Comparison of ENCODE assay signal across 29 mouse cellular contexts in the genomic region with DNA sequence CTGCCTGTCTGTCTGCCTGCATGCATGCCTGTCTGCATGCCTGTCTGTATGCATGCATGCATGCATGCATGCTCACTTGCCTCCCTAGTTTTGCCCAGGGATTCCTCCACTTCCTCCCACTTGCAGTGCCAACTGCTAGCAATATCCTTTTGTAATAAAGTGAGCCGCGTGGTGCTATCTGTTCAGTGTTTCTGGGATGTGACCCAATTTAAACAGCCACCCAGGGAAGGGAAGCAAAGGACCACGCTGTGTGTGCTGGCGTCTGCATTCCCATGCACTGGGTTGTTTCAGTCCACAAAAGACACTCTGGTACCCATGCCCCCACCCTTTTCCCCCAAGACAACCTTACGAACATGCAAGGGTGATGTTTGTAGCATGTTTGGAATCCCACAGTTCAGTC. TPM values are rescaled to one million over a fixed set of nuclear protein-coding genes. Genes with fewer than 3 reads are reported as not detected.
A peak's percentile ranks its signal among the peaks of the same experiment; 100 is the strongest.
DNase-seq lines count a peak whose midpoint lies in the region; ATAC-seq and TF ChIP-seq lines count a peak whose summit lies in the region.
"Had no signal": no experiment of that assay in that cellular context is flagged by ENCODE, and none has a peak within 500 bp of the region (broad histone marks: within the 10 kb centered on the region; RNA-seq: fewer than 3 reads in every experiment).

No protein-coding gene starts in this region.

- no peaks in the 10 kb centered on the region for H3K36me3 ChIP-seq in neural tube, embryonic 15.5 days
- H3K36me3 ChIP-seq: kidney, embryonic 15.5 days; midbrain, embryonic 13.5 days; neural tube, embryonic 12.5 days had no signal

- H3K9ac ChIP-seq in neural tube, embryonic 15.5 days (replicated peaks): no peak overlapping the region
- H3K9ac ChIP-seq: forebrain, embryonic 13.5 days; kidney, embryonic 15.5 days; liver, embryonic 14.5 days; lung, embryonic 14.5 days; midbrain, embryonic 13.5 days; neural tube, embryonic 12.5 days had no signal

- H3K4me3 ChIP-seq in layer of hippocampus, adult 2 months: no peak overlapping the region
- H3K4me3 ChIP-seq in neural tube, embryonic 15.5 days (replicated peaks): no peak overlapping the region
- H3K4me3 ChIP-seq: forebrain, embryonic 13.5 days; gastrocnemius, adult 2 months; kidney, embryonic 15.5 days; midbrain, embryonic 13.5 days; neural tube, embryonic 12.5 days had no signal

- H3K27ac ChIP-seq in layer of hippocampus, adult 2 months: no peak overlapping the region
- H3K27ac ChIP-seq in neural tube, embryonic 15.5 days (replicated peaks): no peak overlapping the region
- H3K27ac ChIP-seq: forebrain, embryonic 13.5 days; gastrocnemius, adult 2 months; kidney, embryonic 15.5 days; liver, embryonic 14.5 days; midbrain, embryonic 13.5 days; neural tube, embryonic 12.5 days had no signal

- TF ChIP-seq CTCF in layer of hippocampus, adult 2 months (conservative IDR thresholded peaks at IDR 0.05): no peak

- no peaks in the 10 kb centered on the region for H3K4me1 ChIP-seq in neural tube, embryonic 15.5 days
- H3K4me1 ChIP-seq: forebrain, embryonic 13.5 days; kidney, embryonic 15.5 days; midbrain, embryonic 13.5 days; neural tube, embryonic 12.5 days had no signal

- ATAC-seq in frontal cortex, adult (ENCODE audit: low TSS enrichment): peak; percentile 79
- ATAC-seq in neural tube, embryonic 15.5 days (ENCODE audit: low FRiP score): 0 out of 2 replicates have a peak, but pooled peaks have one; percentile 57
- ATAC-seq: forebrain, embryonic 13.5 days; midbrain, embryonic 13.5 days had no signal

- H3K9me3 ChIP-seq in neural tube, embryonic 15.5 days (replicated peaks): no peaks in the 10 kb centered on the region
- H3K9me3 ChIP-seq: forebrain, embryonic 13.5 days; kidney, embryonic 15.5 days; midbrain, embryonic 13.5 days; neural tube, embryonic 12.5 days had no signal

- H3K4me2 ChIP-seq in neural tube, embryonic 15.5 days: no peak overlapping the region
- H3K4me2 ChIP-seq: forebrain, embryonic 13.5 days; kidney, embryonic 15.5 days; lung, embryonic 14.5 days; midbrain, embryonic 13.5 days; neural tube, embryonic 12.5 days had no signal

- WGBS in neural tube, embryonic 15.5 days: 52% methylated on average over 5 of the region's 5 CpGs

- no peaks in the 10 kb centered on the region for H3K27me3 ChIP-seq in neural tube, embryonic 15.5 days (replicated peaks)
- H3K27me3 ChIP-seq: forebrain, embryonic 13.5 days; kidney, embryonic 15.5 days; midbrain, embryonic 13.5 days; neural tube, embryonic 12.5 days had no signal

- no peak for DNase-seq in frontal cortex, postnatal 10 days (ENCODE audit: low spot score in 2 of 2)
- peak; percentile 46 to 57 for DNase-seq in layer of hippocampus, adult 2 months (ENCODE audit: low spot score in 2 of 2)
- DNase-seq in layer of hippocampus, postnatal 25 days (ENCODE audit: extremely low spot score in 1 of 2, low spot score in 1 of 2): no peak
- DNase-seq in neural tube, embryonic 10.5 days (ENCODE audit: extremely low spot score, low spot score): no peak
- no peak for DNase-seq in embryo, embryonic 10 days (ENCODE audit: low spot score)
- DNase-seq: adrenal gland, postnatal 14 days; cerebellum, adult 8-10 months; cerebellum, postnatal 36 days; gastrocnemius, adult 2 months; kidney, adult 11 months; kidney, postnatal 4 days; lung, embryonic 14.5 days; retina, postnatal 1 day; thymus, adult 2 months; thymus, postnatal 4 days had no signal

RNA-seq across cellular contexts. Expression of a gene that starts 18.7 kb away (rescaled TPM):
- 1 to 10 TPM; 3.6 to 3.7 TPM for total RNA-seq in layer of hippocampus, adult 2 months (2021)
- total RNA-seq in layer of hippocampus, postnatal 25 days (2021): 1 to 10 TPM; 5.0 to 5.2 TPM
- 19.0 and 22.8 TPM in 2 replicates for polyA plus RNA-seq in neural tube, embryonic 15.5 days (2015; fragmentation: Nextera tagmentation; extraction: Ambion mirVana)
- total RNA-seq: hematopoietic stem cell, adult 5-6 weeks had no signal

RNA-seq across cellular contexts. Expression of a gene that starts 49.4 kb away (rescaled TPM):
- total RNA-seq in layer of hippocampus, adult 2 months (2021): 10 to 100 TPM; 37.4 to 41.5 TPM
- 10 to 100 TPM; 33.2 to 40.4 TPM for total RNA-seq in layer of hippocampus, postnatal 25 days (2021)
- polyA plus RNA-seq in neural tube, embryonic 15.5 days (2015; fragmentation: Nextera tagmentation; extraction: Ambion mirVana): 8.1 and 9.5 TPM in 2 replicates

RNA-seq across cellular contexts. Expression of a gene that starts 57.3 kb away (rescaled TPM):
- total RNA-seq in layer of hippocampus, adult 2 months (2021): 10 to 100 TPM; 37.1 to 44.4 TPM
- total RNA-seq in layer of hippocampus, postnatal 25 days (2021): 10 to 100 TPM; 31.3 to 39.8 TPM
- polyA plus RNA-seq in neural tube, embryonic 15.5 days (2015; fragmentation: Nextera tagmentation; extraction: Ambion mirVana): 48.5 and 51.5 TPM in 2 replicates

RNA-seq across cellular contexts. Expression of a gene that starts 59.2 kb away (rescaled TPM):
- total RNA-seq in layer of hippocampus, adult 2 months (2021): not detected
- not detected for total RNA-seq in layer of hippocampus, postnatal 25 days (2021)
- polyA plus RNA-seq in neural tube, embryonic 15.5 days (2015; fragmentation: Nextera tagmentation; extraction: Ambion mirVana): not detected in 2 replicates
- total RNA-seq: adrenal gland, postnatal 14 days; gastrocnemius, adult 2 months; gastrocnemius, postnatal 4 days; hematopoietic stem cell, adult 5-6 weeks; megakaryocyte, adult 5-6 weeks had no signal
- polyA plus RNA-seq: brain, embryonic 14.5 days; forebrain, embryonic 13.5 days; heart, embryonic 16.5 days; kidney, embryonic 15.5 days; liver, embryonic 14.5 days; lung, embryonic 14.5 days; midbrain, embryonic 13.5 days; neural tube, embryonic 12.5 days; small intestine, adult 2 months; stomach, embryonic 16.5 days had no signal

Comparison
In these comparisons a context has a peak if more than half of its experiments do, and no peak if none do; other contexts are left out.
1. DNase-seq: peak in layer of hippocampus, adult 2 months (2 of 2); none in frontal cortex, postnatal 10 days (0 of 2), layer of hippocampus, postnatal 25 days (0 of 2), neural tube, embryonic 10.5 days (single experiment) and embryo, embryonic 10 days (single experiment).